Mouse (Mus musculus) heart, embryonic 16.5 days (tissue): Measurements from ENCODE around the gene Dnajb8. TPM values are rescaled to one million over a fixed set of nuclear protein-coding genes. Genes with fewer than 3 reads are reported as not detected.

ENCODE experiments used
- ATAC-seq: fragments of 200-750 bp; cut with Nextera tagmentation; replicated peaks from 2 replicates; pipeline ENCODE4 v1.8.0; 2017; ENCODE audit warnings: moderate number of reproducible peaks; ENCODE audit not compliant: insufficient read depth, low FRiP score; ENCODE audit errors: extremely low read depth
- H3K27ac ChIP-seq: fragments of 300-500 bp; sonication (generic); 2 replicates; pipeline ENCODE4 v1.5.1; 2014; ENCODE audit warnings: mild to moderate bottlenecking, low read length, control low read depth, moderate library complexity
- H3K27me3 ChIP-seq: fragments of 300-500 bp; sonication (generic); 2 replicates; pipeline ENCODE4 v1.6.1; 2014; ENCODE audit warnings: low read length, mixed read lengths; ENCODE audit not compliant: control insufficient read depth, insufficient read depth
- H3K36me3 ChIP-seq: fragments of 300-500 bp; sonication (generic); 2 replicates; pipeline ENCODE4 v1.6.1; 2014; ENCODE audit not compliant: control insufficient read depth, insufficient read depth
- H3K4me1 ChIP-seq: fragments of 300-500 bp; sonication (generic); 2 replicates; pipeline ENCODE4 v1.6.1; 2014; ENCODE audit warnings: low read length, mixed read lengths; ENCODE audit not compliant: control insufficient read depth, insufficient read depth
- H3K4me2 ChIP-seq: fragments of 300-500 bp; sonication (generic); 2 replicates; pipeline ENCODE4 v1.6.1; 2014; ENCODE audit warnings: low read depth, mild to moderate bottlenecking, control low read depth, low read length
- H3K4me3 ChIP-seq: fragments of 300-500 bp; sonication (generic); 2 replicates; pipeline ENCODE4 v1.5.1; 2014; ENCODE audit warnings: mild to moderate bottlenecking, control low read depth, low read length
- H3K9ac ChIP-seq: fragments of 300-500 bp; sonication (generic); 2 replicates; pipeline ENCODE4 v1.6.1; 2014; ENCODE audit warnings: low read length, control low read depth
- H3K9me3 ChIP-seq: fragments of 300-500 bp; sonication (generic); replicated peaks from 2 replicates; pipeline ENCODE4 v1.6.1; 2016; ENCODE audit warnings: low read length; ENCODE audit not compliant: control insufficient read depth
- WGBS: fragments of 180-500 bp; shearing (Covaris S2); extraction: QIAGEN DNeasy Blood & Tissue Kit; methylation state at CpG from one replicate; pipeline ENCODE4 v1.1.7; 2014; 5-methylcytosine and 5-hydroxymethylcytosine counted together
- polyA plus RNA-seq: library from polyadenylated mRNA; unstranded; fragments of >200 nt; fragmentation: Nextera tagmentation; extraction: Ambion mirVana; gene quantifications from 2 replicates; pipeline ENCODE4 v1.2.1, GENCODE M21; 2015

Gene Dnajb8
- polyA plus RNA-seq, 1 experiment from 2014 or later, result not detected

DNA sequence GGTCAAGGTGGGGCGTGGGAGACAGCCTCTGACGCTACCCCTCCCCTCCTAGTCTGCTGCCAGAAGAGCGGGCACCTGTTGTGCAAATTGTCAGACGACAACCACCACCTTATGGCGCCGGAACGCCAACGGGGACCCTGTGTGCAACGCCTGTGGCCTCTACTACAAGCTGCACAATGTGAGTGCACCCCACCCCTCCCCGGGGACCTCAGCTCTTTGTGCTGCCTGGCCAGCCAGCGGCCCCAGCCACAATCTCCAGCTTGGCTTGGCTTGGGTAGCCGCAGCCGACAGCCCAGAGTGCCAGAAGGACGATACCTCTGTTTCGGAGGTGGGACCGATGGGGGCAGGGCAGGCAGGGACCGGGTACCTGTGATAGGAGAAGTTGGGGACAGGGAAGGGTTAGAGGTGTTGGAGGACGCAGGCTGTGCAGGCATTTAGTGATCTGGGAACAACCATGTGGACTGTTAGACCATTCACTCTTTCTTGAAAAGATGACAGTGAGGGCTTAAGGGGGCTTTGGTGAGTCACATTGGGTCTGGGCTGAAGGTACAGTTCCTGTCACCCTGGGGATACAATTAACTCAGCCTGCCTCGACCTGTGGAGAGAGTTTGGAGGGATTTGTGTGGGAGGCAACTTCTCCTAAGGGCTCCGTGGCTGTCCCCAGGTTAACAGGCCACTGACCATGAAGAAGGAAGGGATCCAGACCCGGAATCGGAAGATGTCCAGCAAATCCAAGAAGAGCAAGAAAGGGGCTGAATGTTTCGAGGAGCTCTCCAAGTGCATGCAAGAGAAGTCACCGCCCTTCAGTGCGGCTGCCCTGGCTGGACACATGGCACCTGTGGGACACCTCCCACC lies 17.3 kb upstream of the Dnajb8 start:
- Histone ChIP-seq H3K9ac (no peak overlapping the region), H3K36me3 (no peaks in the 10 kb centered on the region), H3K4me2 (no peak overlapping the region), H3K27me3 (peaks cover 63% of the 10 kb centered on the region), H3K27ac (no peak overlapping the region), H3K4me1 (peaks cover 9% of the 10 kb centered on the region; the same call in 1 of the 2 replicates), H3K4me3 (no peak overlapping the region), H3K9me3 (no peaks in the 10 kb centered on the region)
- no peak for ATAC-seq
- 25% methylated on average over 25 of the region's 25 CpGs for WGBS

DNA sequence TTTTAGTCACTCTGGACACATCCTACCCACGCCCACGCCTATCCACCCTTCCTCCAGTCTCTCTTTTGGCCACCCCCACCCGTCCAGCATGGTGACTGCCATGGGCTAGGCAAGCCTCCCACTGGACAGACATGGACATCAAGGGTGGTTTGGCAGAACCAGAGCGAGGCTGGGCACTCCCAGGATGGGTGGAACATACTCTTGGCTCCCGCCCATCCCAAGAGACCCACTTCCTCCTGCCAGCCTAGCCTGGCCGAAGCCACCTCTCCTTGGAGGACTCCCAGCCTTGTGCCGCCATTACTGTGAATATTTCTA lies 16.7 kb upstream of the Dnajb8 start:
- no peak overlapping the region for H3K4me3 ChIP-seq
- 44% methylated on average over 7 of the region's 7 CpGs for WGBS
- H3K4me2 ChIP-seq, result no peak overlapping the region
- H3K4me1 ChIP-seq, result peaks cover 9% of the 10 kb centered on the region; the same call in 1 of the 2 replicates
- H3K36me3 ChIP-seq, result no peaks in the 10 kb centered on the region
- ATAC-seq, result no peak
- H3K27me3 ChIP-seq, result peaks cover 57% of the 10 kb centered on the region
- H3K9ac ChIP-seq, result no peak overlapping the region
- no peak overlapping the region for H3K27ac ChIP-seq
- H3K9me3 ChIP-seq, result no peaks in the 10 kb centered on the region

DNA sequence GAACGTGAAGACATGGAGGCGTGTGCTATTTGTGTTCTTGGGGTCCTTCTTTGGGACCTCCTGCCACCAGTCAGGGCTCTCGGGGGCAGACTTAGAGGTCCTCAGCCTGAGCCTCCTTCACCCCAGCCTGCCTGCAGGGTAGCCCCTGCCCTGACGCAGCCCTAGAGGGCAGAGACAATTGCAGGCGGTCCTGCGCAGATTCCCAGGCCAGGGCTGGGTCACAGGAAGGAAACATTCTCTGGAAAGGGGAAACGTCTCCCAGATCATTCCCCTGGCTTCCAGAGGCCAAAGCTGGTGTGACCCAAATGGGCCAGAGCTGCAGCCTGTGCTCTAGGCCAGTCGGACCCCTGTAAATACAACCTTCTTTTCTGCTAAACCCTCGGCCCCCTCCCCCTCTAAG lies 16.1 kb upstream of the Dnajb8 start:
- Histone ChIP-seq H3K27me3 (peaks cover 51% of the 10 kb centered on the region), H3K9ac (no peak overlapping the region), H3K9me3 (no peaks in the 10 kb centered on the region), H3K4me1 (peaks cover 9% of the 10 kb centered on the region; the same call in 1 of the 2 replicates), H3K4me3 (no peak overlapping the region), H3K36me3 (no peaks in the 10 kb centered on the region), H3K27ac (no peak overlapping the region), H3K4me2 (no peak overlapping the region)
- ATAC-seq, result no peak
- 34% methylated on average over 9 of the region's 9 CpGs for WGBS

DNA sequence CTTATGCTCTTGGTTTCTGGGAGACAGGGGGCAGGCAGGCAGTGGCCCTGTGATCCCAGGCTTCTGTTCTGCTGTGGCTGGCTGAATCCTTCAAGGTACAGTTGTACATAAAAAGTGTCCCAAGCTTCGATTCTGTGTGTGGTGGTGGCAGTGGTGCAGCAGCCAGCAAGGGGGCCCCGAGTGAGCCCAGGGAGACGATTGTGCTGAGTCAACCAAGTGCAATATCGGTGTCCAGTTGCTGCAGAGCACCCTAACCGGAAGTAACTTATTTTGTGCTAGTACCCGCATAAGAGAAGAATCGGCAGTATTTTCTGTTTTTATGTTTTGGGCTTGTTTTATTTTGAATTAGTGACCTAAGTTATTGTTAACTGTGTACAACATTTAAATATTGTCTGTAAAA lies 15.5 kb upstream of the Dnajb8 start:
- H3K27me3 ChIP-seq, result peaks cover 45% of the 10 kb centered on the region
- H3K4me1 ChIP-seq, result peaks cover 9% of the 10 kb centered on the region; the same call in 1 of the 2 replicates
- H3K4me3 ChIP-seq, result no peak overlapping the region
- 51% methylated on average over 7 of the region's 7 CpGs for WGBS
- ATAC-seq, result no peak
- no peak overlapping the region for H3K9ac ChIP-seq
- H3K9me3 ChIP-seq, result no peaks in the 10 kb centered on the region
- no peaks in the 10 kb centered on the region for H3K36me3 ChIP-seq
- no peak overlapping the region for H3K27ac ChIP-seq
- H3K4me2 ChIP-seq, result no peak overlapping the region

DNA sequence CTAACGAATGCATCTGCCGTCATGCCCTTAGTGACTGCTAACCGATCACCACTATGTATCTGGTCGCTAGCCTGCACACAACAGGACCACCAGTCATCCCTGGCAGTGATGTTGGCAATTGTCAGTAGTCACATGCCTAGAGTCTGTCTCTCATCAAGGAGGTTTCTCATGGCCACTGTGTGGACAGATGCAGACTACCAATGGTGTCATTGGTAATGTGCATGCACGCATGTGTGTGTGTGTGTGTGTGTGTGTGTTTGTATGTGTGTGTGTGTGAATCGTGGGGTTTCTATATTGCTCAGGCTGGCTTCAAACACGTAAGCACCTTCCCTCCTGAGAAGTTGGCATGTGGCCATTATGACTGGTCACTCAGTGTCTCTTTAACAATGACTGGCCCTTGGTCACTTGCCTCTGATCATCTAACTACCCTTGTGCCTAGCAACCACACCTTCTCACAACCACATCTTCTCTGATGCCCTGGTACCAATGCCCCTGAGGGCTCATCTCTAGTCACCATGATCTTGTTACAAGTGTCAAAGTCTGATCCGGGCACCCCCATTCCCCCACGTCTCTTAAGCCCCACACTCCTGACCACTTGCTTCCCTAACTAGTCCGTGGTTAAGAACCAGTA lies 14.6 kb upstream of the Dnajb8 start:
- no peak for ATAC-seq
- no peaks in the 10 kb centered on the region for H3K36me3 ChIP-seq
- no peak overlapping the region for H3K27ac ChIP-seq
- H3K9me3 ChIP-seq, result no peaks in the 10 kb centered on the region
- no peak overlapping the region for H3K4me3 ChIP-seq
- no peak overlapping the region for H3K4me2 ChIP-seq
- no peak overlapping the region for H3K9ac ChIP-seq
- 81% methylated on average over 10 of the region's 10 CpGs for WGBS
- H3K4me1 ChIP-seq, result peaks cover 9% of the 10 kb centered on the region; the same call in 1 of the 2 replicates
- peaks cover 35% of the 10 kb centered on the region for H3K27me3 ChIP-seq

DNA sequence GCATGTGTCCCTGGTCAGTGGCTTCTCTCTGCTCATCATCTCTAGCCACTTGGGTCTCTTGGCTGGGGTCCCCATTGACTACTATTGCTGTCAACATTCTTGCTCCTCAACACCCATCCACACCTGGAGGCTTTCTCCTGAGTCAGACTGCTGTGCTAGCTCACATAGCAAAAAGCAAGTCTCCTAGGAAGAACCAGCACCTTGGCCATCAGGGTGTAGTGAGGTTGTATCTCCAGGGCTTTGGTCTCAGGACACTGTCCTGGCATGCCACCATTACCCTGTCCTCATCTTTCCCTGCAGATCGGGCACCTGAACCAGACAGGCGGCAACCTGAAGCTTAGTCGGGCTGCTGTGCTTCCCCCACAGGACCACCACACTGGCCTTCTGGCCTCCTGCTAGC lies 13.7 kb upstream of the Dnajb8 start:
- Histone ChIP-seq H3K27me3 (peaks cover 33% of the 10 kb centered on the region), H3K36me3 (no peaks in the 10 kb centered on the region), H3K9ac (no peak overlapping the region), H3K4me2 (no peak overlapping the region), H3K4me3 (no peak overlapping the region), H3K9me3 (no peaks in the 10 kb centered on the region), H3K27ac (no peak overlapping the region), H3K4me1 (peaks cover 7% of the 10 kb centered on the region; the same call in 1 of the 2 replicates)
- no peak for ATAC-seq
- WGBS, result 86% methylated on average over 3 of the region's 3 CpGs

DNA sequence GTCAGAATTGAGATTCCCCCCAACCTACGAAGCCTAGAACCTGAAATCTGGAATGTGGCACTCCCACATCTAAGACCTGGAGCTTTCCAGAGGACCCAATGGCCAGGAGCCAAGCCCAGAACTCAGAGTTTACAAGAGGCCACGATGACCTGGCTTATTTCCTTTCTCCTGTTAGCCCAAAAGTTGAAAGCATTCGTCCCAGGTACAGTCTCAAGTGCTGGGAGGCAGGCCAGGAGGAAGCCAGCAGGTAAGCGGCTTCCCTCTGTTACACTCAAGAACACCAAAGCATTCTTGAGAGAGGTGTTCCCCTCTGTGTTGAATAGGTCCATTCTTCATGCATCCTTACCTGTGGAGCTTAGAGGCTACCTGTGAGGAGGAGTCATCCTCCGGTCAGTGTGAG lies 12.6 kb upstream of the Dnajb8 start:
- no peak overlapping the region for H3K27ac ChIP-seq
- no peak for ATAC-seq
- 73% methylated on average over 5 of the region's 5 CpGs for WGBS
- H3K36me3 ChIP-seq, result no peaks in the 10 kb centered on the region
- no peak overlapping the region for H3K4me3 ChIP-seq
- H3K9ac ChIP-seq, result no peak overlapping the region
- no peak overlapping the region for H3K4me2 ChIP-seq
- H3K9me3 ChIP-seq, result no peaks in the 10 kb centered on the region
- H3K27me3 ChIP-seq, result peaks cover 26% of the 10 kb centered on the region
- 0 out of 2 replicates have a peak, but pooled peaks cover 2% of the 10 kb centered on the region for H3K4me1 ChIP-seq

DNA sequence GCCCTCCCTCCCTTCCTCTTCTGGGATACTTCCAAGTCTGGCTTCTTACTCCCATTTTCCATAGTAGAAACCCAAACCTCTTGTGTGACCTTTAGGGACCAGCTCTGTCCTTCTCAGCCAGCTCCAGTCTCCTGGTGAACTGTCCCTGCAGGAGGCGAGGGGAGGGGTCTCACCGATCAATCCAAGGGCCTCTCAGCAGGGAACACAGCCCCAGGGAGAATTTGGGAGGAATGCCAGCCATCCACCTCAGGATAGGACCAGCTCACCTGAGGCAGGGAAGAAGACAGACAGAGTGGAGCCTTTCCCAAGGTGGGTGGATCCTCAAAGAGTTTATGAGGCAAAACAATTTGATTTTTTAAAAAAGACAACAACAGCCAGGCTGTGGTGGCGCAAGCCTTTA lies 11.9 kb upstream of the Dnajb8 start:
- Histone ChIP-seq H3K4me2 (no peak overlapping the region), H3K9ac (no peak overlapping the region), H3K4me3 (no peak overlapping the region), H3K36me3 (no peaks in the 10 kb centered on the region), H3K9me3 (no peaks in the 10 kb centered on the region), H3K27ac (no peak overlapping the region), H3K27me3 (peaks cover 19% of the 10 kb centered on the region), H3K4me1 (no peaks in the 10 kb centered on the region)
- 60% methylated on average over 3 of the region's 3 CpGs for WGBS
- ATAC-seq, result no peak

DNA sequence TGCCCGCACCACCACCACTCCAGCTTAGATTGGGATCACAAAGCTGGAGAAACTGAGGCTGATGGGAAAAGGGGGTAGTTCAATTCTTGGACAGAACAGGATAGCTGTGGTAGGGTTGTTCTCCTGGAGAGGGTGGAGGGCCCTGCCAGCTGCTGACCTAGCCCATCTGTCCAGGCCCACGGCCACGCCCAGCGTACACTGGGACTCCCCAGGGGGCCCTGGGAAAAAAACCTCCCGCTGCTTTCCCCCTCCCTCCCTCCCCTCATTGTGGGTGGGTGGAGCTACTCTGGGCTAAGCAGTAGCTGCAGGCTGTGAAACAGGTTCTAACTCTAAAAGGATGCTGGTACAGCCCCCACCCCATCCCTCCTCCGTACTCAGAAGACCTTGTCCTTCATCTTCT lies 6.3 kb upstream of the Dnajb8 start:
- WGBS, result 51% methylated on average over 6 of the region's 6 CpGs
- no peak for ATAC-seq

More for the DNA sequence above, 6.3 kb upstream of the Dnajb8 start:
- Histone ChIP-seq H3K4me1 (no peaks in the 10 kb centered on the region), H3K9ac (no peak overlapping the region), H3K4me3 (no peak overlapping the region), H3K27me3 (no peaks in the 10 kb centered on the region), H3K27ac (no peak overlapping the region), H3K36me3 (no peaks in the 10 kb centered on the region), H3K4me2 (no peak overlapping the region), H3K9me3 (0 out of 2 replicates have a peak, but pooled peaks cover 2% of the 10 kb centered on the region)
